ENCODE assay signal across 28 mouse cellular contexts in the genomic region with DNA sequence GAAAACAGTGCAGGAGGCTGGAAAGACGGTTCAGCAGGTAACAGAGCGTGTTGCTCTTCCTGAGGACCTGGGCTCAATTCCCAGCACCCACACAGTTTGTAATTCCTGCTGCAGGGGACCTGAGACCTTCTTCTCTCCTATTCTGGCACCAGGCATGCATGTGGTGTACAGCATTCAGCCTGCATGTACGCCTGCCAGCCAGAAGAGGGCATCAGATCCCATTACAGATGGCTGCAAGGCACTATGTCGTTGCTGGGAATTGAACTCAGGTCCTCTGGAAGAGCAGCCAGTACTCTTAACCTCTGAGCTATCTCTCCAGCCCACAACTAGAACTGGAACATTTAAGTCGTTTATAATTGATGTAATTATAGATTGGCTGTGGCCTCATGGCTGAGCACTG. TPM values are rescaled to one million over a fixed set of nuclear protein-coding genes. Genes with fewer than 3 reads are reported as not detected.
A peak's percentile ranks its signal among the peaks of the same experiment; 100 is the strongest.
DNase-seq lines count a peak whose midpoint lies in the region; ATAC-seq and TF ChIP-seq lines count a peak whose summit lies in the region.
"Had no signal": no experiment of that assay in that cellular context is flagged by ENCODE, and none has a peak within 500 bp of the region (broad histone marks: within the 10 kb centered on the region; RNA-seq: fewer than 3 reads in every experiment).

No protein-coding gene starts in this region.

- DNase-seq in kidney, adult 2 months, result no peak
- no peak for DNase-seq in kidney, adult 18-20 months
- no peak for DNase-seq in midbrain, postnatal 0 days (ENCODE audit: low spot score)
- DNase-seq in ZHBTc4 (ENCODE audit: low read depth, low spot score), result peak; percentile 38
- no peak for DNase-seq in cerebellum, adult 11-12 months
- DNase-seq: cerebellum, adult 9-11 months; lung, adult 18-20 months; lung, postnatal 36 days; right cerebral cortex, postnatal 25 days; thymus, postnatal 14 days had no signal

- 86% methylated on average over 5 of the region's 5 CpGs for WGBS in kidney, adult 2 months
- WGBS in midbrain, postnatal 0 days, result 76% methylated on average over 5 of the region's 5 CpGs
- WGBS in midbrain, embryonic 16.5 days, result 84% methylated on average over 5 of the region's 5 CpGs
- 79% methylated on average over 5 of the region's 5 CpGs for WGBS in forebrain, embryonic 15.5 days

- H3K4me3 ChIP-seq in kidney, adult 2 months (ENCODE audit: insufficient read depth, low read depth, low read length), result no peak overlapping the region
- no peak overlapping the region for H3K4me3 ChIP-seq in midbrain, postnatal 0 days (ENCODE audit: low read depth, low read length)
- H3K4me3 ChIP-seq in midbrain, embryonic 16.5 days (ENCODE audit: low read depth, low read length), result no peak overlapping the region
- no peak overlapping the region for H3K4me3 ChIP-seq in forebrain, embryonic 15.5 days
- H3K4me3 ChIP-seq: embryonic facial prominence, embryonic 12.5 days; heart, embryonic 10.5 days; limb, embryonic 12.5 days; midbrain, embryonic 15.5 days; stomach, embryonic 15.5 days had no signal

- H3K4me1 ChIP-seq in kidney, adult 2 months (ENCODE audit: control insufficient read depth, insufficient read depth, low read length), result no peaks in the 10 kb centered on the region
- H3K4me1 ChIP-seq in midbrain, postnatal 0 days (ENCODE audit: insufficient read depth, low read length), result no peaks in the 10 kb centered on the region
- no peaks in the 10 kb centered on the region for H3K4me1 ChIP-seq in midbrain, embryonic 16.5 days (ENCODE audit: control insufficient read depth, insufficient read depth, low read length)
- no peaks in the 10 kb centered on the region for H3K4me1 ChIP-seq in forebrain, embryonic 15.5 days
- H3K4me1 ChIP-seq: embryonic facial prominence, embryonic 12.5 days; heart, embryonic 10.5 days; limb, embryonic 12.5 days; midbrain, embryonic 15.5 days; stomach, embryonic 15.5 days had no signal

- H3K4me2 ChIP-seq in midbrain, postnatal 0 days (ENCODE audit: low read depth, low read length, poor library complexity, severe bottlenecking), result no peak overlapping the region
- H3K4me2 ChIP-seq in midbrain, embryonic 16.5 days (ENCODE audit: low read length), result no peak overlapping the region
- H3K4me2 ChIP-seq in forebrain, embryonic 15.5 days (replicated peaks), result no peak overlapping the region
- H3K4me2 ChIP-seq: embryonic facial prominence, embryonic 12.5 days; limb, embryonic 12.5 days; midbrain, embryonic 15.5 days; stomach, embryonic 15.5 days had no signal

- H3K9ac ChIP-seq in midbrain, postnatal 0 days (replicated peaks; ENCODE audit: low read length, poor library complexity, severe bottlenecking), result no peak overlapping the region
- H3K9ac ChIP-seq in midbrain, embryonic 16.5 days (ENCODE audit: low read depth, low read length), result no peak overlapping the region
- no peak overlapping the region for H3K9ac ChIP-seq in forebrain, embryonic 15.5 days (replicated peaks)
- H3K9ac ChIP-seq: embryonic facial prominence, embryonic 12.5 days; limb, embryonic 12.5 days; midbrain, embryonic 15.5 days; stomach, embryonic 15.5 days had no signal

- no peak overlapping the region for H3K27ac ChIP-seq in kidney, adult 2 months (ENCODE audit: insufficient read depth, low read depth, low read length)
- no peak overlapping the region for H3K27ac ChIP-seq in midbrain, postnatal 0 days (ENCODE audit: low read depth, low read length)
- no peak overlapping the region for H3K27ac ChIP-seq in midbrain, embryonic 16.5 days (ENCODE audit: low read length)
- no peak overlapping the region for H3K27ac ChIP-seq in forebrain, embryonic 15.5 days (replicated peaks)
- H3K27ac ChIP-seq: embryonic facial prominence, embryonic 12.5 days; heart, embryonic 10.5 days; limb, embryonic 12.5 days; midbrain, embryonic 15.5 days; stomach, embryonic 15.5 days had no signal

- TF ChIP-seq CTCF in kidney, adult 2 months (conservative IDR thresholded peaks at IDR 0.05; ENCODE audit: insufficient read depth, insufficient read length, low read depth, low read length), result peak; percentile 25; the same call in 1 of the 2 replicates
- TF ChIP-seq CTCF in midbrain, postnatal 0 days (IDR thresholded peaks at IDR 0.05), result peak; percentile 11; the same call in 1 of the 2 replicates

- ATAC-seq in midbrain, postnatal 0 days (ENCODE audit: low FRiP score), result no peak
- no peak for ATAC-seq in midbrain, embryonic 16.5 days
- ATAC-seq in forebrain, embryonic 15.5 days (replicated peaks), result no peak
- ATAC-seq: forebrain, embryonic 16.5 days; midbrain, embryonic 15.5 days had no signal

- H3K27me3 ChIP-seq in kidney, adult 2 months (replicated peaks; ENCODE audit: control insufficient read depth, insufficient read depth, low read length), result no peaks in the 10 kb centered on the region
- H3K27me3 ChIP-seq in midbrain, postnatal 0 days (ENCODE audit: insufficient read depth, low read length), result no peaks in the 10 kb centered on the region
- H3K27me3 ChIP-seq in midbrain, embryonic 16.5 days (ENCODE audit: control insufficient read depth, insufficient read depth, low read depth, low read length), result no peaks in the 10 kb centered on the region
- H3K27me3 ChIP-seq in forebrain, embryonic 15.5 days, result no peaks in the 10 kb centered on the region
- H3K27me3 ChIP-seq: embryonic facial prominence, embryonic 12.5 days; limb, embryonic 12.5 days; midbrain, embryonic 15.5 days; stomach, embryonic 15.5 days had no signal

- TF ChIP-seq POLR2A in kidney, adult 2 months (IDR thresholded peaks at IDR 0.05; ENCODE audit: low read depth, low read length), result no peak

- no peaks in the 10 kb centered on the region for H3K9me3 ChIP-seq in midbrain, postnatal 0 days (ENCODE audit: low read length)
- H3K9me3 ChIP-seq in midbrain, embryonic 16.5 days (replicated peaks; ENCODE audit: control insufficient read depth, low read length, poor library complexity, severe bottlenecking), result no peaks in the 10 kb centered on the region
- H3K9me3 ChIP-seq in forebrain, embryonic 15.5 days, result no peaks in the 10 kb centered on the region
- H3K9me3 ChIP-seq: embryonic facial prominence, embryonic 12.5 days; heart, embryonic 10.5 days; limb, embryonic 12.5 days; midbrain, embryonic 15.5 days; stomach, embryonic 15.5 days had no signal

- no peaks in the 10 kb centered on the region for H3K36me3 ChIP-seq in kidney, adult 2 months (ENCODE audit: control insufficient read depth, insufficient read depth, low read length)
- H3K36me3 ChIP-seq in midbrain, postnatal 0 days (ENCODE audit: insufficient read depth, low read length), result no peaks in the 10 kb centered on the region
- H3K36me3 ChIP-seq in midbrain, embryonic 16.5 days (ENCODE audit: control insufficient read depth, insufficient read depth, low read length), result no peaks in the 10 kb centered on the region
- no peaks in the 10 kb centered on the region for H3K36me3 ChIP-seq in forebrain, embryonic 15.5 days
- H3K36me3 ChIP-seq: embryonic facial prominence, embryonic 12.5 days; heart, embryonic 10.5 days; limb, embryonic 12.5 days; midbrain, embryonic 15.5 days; stomach, embryonic 15.5 days had no signal

RNA-seq across cellular contexts. Expression of gene Glt6d1, which starts 2.3 kb away (rescaled TPM):
- polyA plus RNA-seq in kidney, adult 2 months (2012; rRNA removed), result not detected in 2 replicates
- total RNA-seq in midbrain, postnatal 0 days (2014; rRNA removed), result not detected in 2 replicates
- polyA plus RNA-seq in midbrain, postnatal 0 days (2015; fragmentation: Nextera tagmentation; extraction: Ambion mirVana), result not detected in 2 replicates
- not detected in 2 replicates for polyA plus RNA-seq in midbrain, embryonic 16.5 days (2015; fragmentation: Nextera tagmentation; extraction: Ambion mirVana)
- polyA plus RNA-seq in forebrain, embryonic 15.5 days (2015; fragmentation: Nextera tagmentation; extraction: Ambion mirVana), result not detected in 2 replicates
- total RNA-seq: gastrocnemius, postnatal 4 days; layer of hippocampus, postnatal 14 days; left cerebral cortex, postnatal 10 days; megakaryocyte-erythroid progenitor cell, adult 5-6 weeks had no signal
- polyA plus RNA-seq: cortical plate, adult 2 months; embryonic facial prominence, embryonic 12.5 days; forebrain, embryonic 16.5 days; heart, embryonic 10.5 days; heart, postnatal 0 days; hindbrain, embryonic 11.5 days; kidney, embryonic 14.5 days; large intestine, adult 2 months; limb, embryonic 12.5 days; midbrain, embryonic 15.5 days; spleen, adult 2 months; stomach, embryonic 15.5 days had no signal

RNA-seq across cellular contexts. Expression of gene Lcn9, which starts 9.6 kb away (rescaled TPM):
- polyA plus RNA-seq in kidney, adult 2 months (2012; rRNA removed), result not detected in 2 replicates
- total RNA-seq in midbrain, postnatal 0 days (2014; rRNA removed), result not detected in 2 replicates
- not detected in 2 replicates for polyA plus RNA-seq in midbrain, postnatal 0 days (2015; fragmentation: Nextera tagmentation; extraction: Ambion mirVana)
- polyA plus RNA-seq in midbrain, embryonic 16.5 days (2015; fragmentation: Nextera tagmentation; extraction: Ambion mirVana), result not detected in 2 replicates
- polyA plus RNA-seq in forebrain, embryonic 15.5 days (2015; fragmentation: Nextera tagmentation; extraction: Ambion mirVana), result not detected in 2 replicates
- total RNA-seq: gastrocnemius, postnatal 4 days; layer of hippocampus, postnatal 14 days; left cerebral cortex, postnatal 10 days; megakaryocyte-erythroid progenitor cell, adult 5-6 weeks had no signal
- polyA plus RNA-seq: cortical plate, adult 2 months; embryonic facial prominence, embryonic 12.5 days; forebrain, embryonic 16.5 days; heart, embryonic 10.5 days; heart, postnatal 0 days; hindbrain, embryonic 11.5 days; kidney, embryonic 14.5 days; limb, embryonic 12.5 days; midbrain, embryonic 15.5 days; spleen, adult 2 months; stomach, embryonic 15.5 days had no signal

RNA-seq across cellular contexts. Expression of gene Gm13539, which starts 31.3 kb away (rescaled TPM):
- polyA plus RNA-seq in kidney, adult 2 months (2012; rRNA removed), result not detected in 2 replicates
- not detected in 2 replicates for total RNA-seq in midbrain, postnatal 0 days (2014; rRNA removed)
- polyA plus RNA-seq in midbrain, postnatal 0 days (2015; fragmentation: Nextera tagmentation; extraction: Ambion mirVana), result not detected in 2 replicates
- polyA plus RNA-seq in midbrain, embryonic 16.5 days (2015; fragmentation: Nextera tagmentation; extraction: Ambion mirVana), result not detected in 2 replicates
- polyA plus RNA-seq in forebrain, embryonic 15.5 days (2015; fragmentation: Nextera tagmentation; extraction: Ambion mirVana), result not detected in 2 replicates
- total RNA-seq: gastrocnemius, postnatal 4 days; layer of hippocampus, postnatal 14 days; left cerebral cortex, postnatal 10 days; megakaryocyte-erythroid progenitor cell, adult 5-6 weeks had no signal
- polyA plus RNA-seq: cortical plate, adult 2 months; embryonic facial prominence, embryonic 12.5 days; forebrain, embryonic 16.5 days; heart, embryonic 10.5 days; heart, postnatal 0 days; hindbrain, embryonic 11.5 days; kidney, embryonic 14.5 days; large intestine, adult 2 months; limb, embryonic 12.5 days; midbrain, embryonic 15.5 days; spleen, adult 2 months; stomach, embryonic 15.5 days had no signal

RNA-seq across cellular contexts. Expression of gene Sohlh1, which starts 33.7 kb away (rescaled TPM):
- 0.06 TPM in 1 of 2 replicates, not detected in the other for polyA plus RNA-seq in kidney, adult 2 months (2012; rRNA removed)
- not detected in 2 replicates for total RNA-seq in midbrain, postnatal 0 days (2014; rRNA removed)
- polyA plus RNA-seq in midbrain, postnatal 0 days (2015; fragmentation: Nextera tagmentation; extraction: Ambion mirVana), result not detected in 2 replicates
- not detected in 2 replicates for polyA plus RNA-seq in midbrain, embryonic 16.5 days (2015; fragmentation: Nextera tagmentation; extraction: Ambion mirVana)
- not detected in 2 replicates for polyA plus RNA-seq in forebrain, embryonic 15.5 days (2015; fragmentation: Nextera tagmentation; extraction: Ambion mirVana)
- total RNA-seq: gastrocnemius, postnatal 4 days; layer of hippocampus, postnatal 14 days; left cerebral cortex, postnatal 10 days; megakaryocyte-erythroid progenitor cell, adult 5-6 weeks had no signal
- polyA plus RNA-seq: cortical plate, adult 2 months; embryonic facial prominence, embryonic 12.5 days; forebrain, embryonic 16.5 days; heart, embryonic 10.5 days; heart, postnatal 0 days; hindbrain, embryonic 11.5 days; kidney, embryonic 14.5 days; large intestine, adult 2 months; midbrain, embryonic 15.5 days; spleen, adult 2 months; stomach, embryonic 15.5 days had no signal

RNA-seq across cellular contexts. Expression of gene Lcn11, which starts 36.5 kb away (rescaled TPM):
- polyA plus RNA-seq in kidney, adult 2 months (2012; rRNA removed), result not detected in 2 replicates
- total RNA-seq in midbrain, postnatal 0 days (2014; rRNA removed), result not detected in 2 replicates
- polyA plus RNA-seq in midbrain, postnatal 0 days (2015; fragmentation: Nextera tagmentation; extraction: Ambion mirVana), result not detected in 2 replicates
- polyA plus RNA-seq in midbrain, embryonic 16.5 days (2015; fragmentation: Nextera tagmentation; extraction: Ambion mirVana), result not detected in 2 replicates
- not detected in 2 replicates for polyA plus RNA-seq in forebrain, embryonic 15.5 days (2015; fragmentation: Nextera tagmentation; extraction: Ambion mirVana)
- total RNA-seq: gastrocnemius, postnatal 4 days; layer of hippocampus, postnatal 14 days; left cerebral cortex, postnatal 10 days; megakaryocyte-erythroid progenitor cell, adult 5-6 weeks had no signal
- polyA plus RNA-seq: cortical plate, adult 2 months; embryonic facial prominence, embryonic 12.5 days; forebrain, embryonic 16.5 days; heart, embryonic 10.5 days; heart, postnatal 0 days; hindbrain, embryonic 11.5 days; kidney, embryonic 14.5 days; large intestine, adult 2 months; limb, embryonic 12.5 days; midbrain, embryonic 15.5 days; spleen, adult 2 months; stomach, embryonic 15.5 days had no signal
